Mouse (Mus musculus) intestine, postnatal 0 days (tissue): ENCODE data around the gene Zfp964. TPM values are rescaled to one million over a fixed set of nuclear protein-coding genes. Genes with fewer than 3 reads are reported as not detected.
"Not testable (repeated sequence)": the region's sequence is repeated elsewhere in the genome, so short reads cannot be mapped to it uniquely, and the experiment has no call there.

Source experiments
- ATAC-seq: fragments of 200-750 bp; cut with Nextera tagmentation; 2 replicates; pipeline ENCODE4 v1.8.0; 2017; ENCODE audit warnings: mild to moderate bottlenecking, moderate TSS enrichment, moderate library complexity
- H3K27ac ChIP-seq: fragments of 300-500 bp; sonication (generic); 2 replicates; pipeline ENCODE4 v1.5.1; 2014; ENCODE audit warnings: mild to moderate bottlenecking, low read depth, low read length, moderate library complexity
- H3K27me3 ChIP-seq: fragments of 300-500 bp; sonication (generic); replicated peaks from 2 replicates; pipeline ENCODE4 v1.6.1; 2014; ENCODE audit warnings: low read length, mixed read lengths; ENCODE audit not compliant: control insufficient read depth, insufficient read depth
- H3K36me3 ChIP-seq: fragments of 300-500 bp; sonication (generic); 2 replicates; pipeline ENCODE4 v1.6.1; 2014; ENCODE audit warnings: mild to moderate bottlenecking, moderate library complexity; ENCODE audit not compliant: control insufficient read depth, insufficient read depth
- H3K4me1 ChIP-seq: fragments of 300-500 bp; sonication (generic); replicated peaks from 2 replicates; pipeline ENCODE4 v1.6.1; 2014; ENCODE audit warnings: antibody characterized with exemption, low read length, mixed read lengths; ENCODE audit not compliant: control insufficient read depth, insufficient read depth
- H3K4me2 ChIP-seq: fragments of 300-500 bp; sonication (generic); replicated peaks from 2 replicates; pipeline ENCODE4 v1.6.1; 2014; ENCODE audit warnings: low read depth, mild to moderate bottlenecking, moderate library complexity
- H3K4me3 ChIP-seq: fragments of 300-500 bp; sonication (generic); 2 replicates; pipeline ENCODE4 v1.5.1; 2014; ENCODE audit warnings: low read depth, low read length
- H3K9ac ChIP-seq: fragments of 300-500 bp; sonication (generic); 2 replicates; pipeline ENCODE4 v1.6.1; 2014; ENCODE audit warnings: mild to moderate bottlenecking, low read depth, low read length
- H3K9me3 ChIP-seq: fragments of 300-500 bp; sonication (generic); 2 replicates; pipeline ENCODE4 v1.6.1; 2016; ENCODE audit warnings: mixed run types; ENCODE audit not compliant: control insufficient read depth
- CTCF ChIP-seq: sonication (generic); IDR thresholded peaks from 2 replicates; pipeline ENCODE4 v1.5.1; 2016; ENCODE audit warnings: low read depth, mild to moderate bottlenecking, control low read depth, antibody characterized with exemption, moderate library complexity
- WGBS: fragments of 180-500 bp; shearing (Covaris S2); extraction: QIAGEN DNeasy Blood & Tissue Kit; methylation state at CpG from one replicate; pipeline ENCODE4 v1.1.7; 2014; 5-methylcytosine and 5-hydroxymethylcytosine counted together
- polyA plus RNA-seq: library from polyadenylated mRNA; unstranded; fragments of >200 nt; fragmentation: Nextera tagmentation; extraction: Ambion mirVana; gene quantifications from 2 replicates; pipeline ENCODE4 v1.2.1, GENCODE M21; 2015

The Zfp964 gene
- polyA plus RNA-seq, 1 experiment from 2014 or later: 0.69 TPM

GRCm38 (mm10) chr8:69701810-69702209 lies 47.5 kb downstream of the Zfp964 start:
- Histone ChIP-seq H3K27me3 (no peaks in the 10 kb centered on the region), H3K4me2 (no peak overlapping the region), H3K9ac (no peak overlapping the region), H3K27ac (no peak overlapping the region), H3K36me3 (peaks cover 31% of the 10 kb centered on the region), H3K9me3 (no peaks in the 10 kb centered on the region), H3K4me1 (no peaks in the 10 kb centered on the region), H3K4me3 (no peak overlapping the region)
- no peak for TF ChIP-seq CTCF
- WGBS: 78% methylated on average over 6 of the region's 6 CpGs
- no peak for ATAC-seq

GRCm38 (mm10) chr8:69710624-69711023 lies 56.3 kb downstream of the Zfp964 start, which contains the start of gene Zfp869:
Gene Zfp869, minus strand, starts transcription at chr8:69710724.
- peaks cover 51% of the 10 kb centered on the region for H3K36me3 ChIP-seq

GRCm38 (mm10) chr8:69713516-69713915 lies 59.2 kb downstream of the Zfp964 start:
- H3K9ac ChIP-seq: no peak overlapping the region
- H3K9me3 ChIP-seq: no peaks in the 10 kb centered on the region
- no peak overlapping the region for H3K4me2 ChIP-seq
- no peak overlapping the region for H3K27ac ChIP-seq
- no peaks in the 10 kb centered on the region for H3K27me3 ChIP-seq
- no peak for TF ChIP-seq CTCF
- peaks cover 22% of the 10 kb centered on the region for H3K36me3 ChIP-seq
- ATAC-seq: no peak
- WGBS: 81% methylated on average over 8 of the region's 8 CpGs
- H3K4me3 ChIP-seq: no peak overlapping the region
- H3K4me1 ChIP-seq: no peaks in the 10 kb centered on the region

More at GRCm38 (mm10) chr8:69710624-69711023, 56.3 kb downstream of the Zfp964 start, which contains the start of gene Zfp869:
- not testable (repeated sequence) for H3K27me3 ChIP-seq, H3K27ac ChIP-seq, H3K9me3 ChIP-seq, H3K4me3 ChIP-seq, H3K4me1 ChIP-seq, H3K9ac ChIP-seq, ATAC-seq, H3K4me2 ChIP-seq
- WGBS: 98% methylated on average over 10 of the region's 10 CpGs

- no peak for TF ChIP-seq CTCF
- WGBS: 74% methylated on average over 6 of the region's 6 CpGs
- no peak for ATAC-seq
- Histone ChIP-seq H3K4me2 (peak overlapping the region; percentile 61), H3K9me3 (no peaks in the 10 kb centered on the region), H3K4me1 (no peaks in the 10 kb centered on the region), H3K36me3 (peaks cover 7% of the 10 kb centered on the region), H3K27me3 (no peaks in the 10 kb centered on the region), H3K4me3 (peak overlapping the region; percentile 82; the same call in 1 of the 2 replicates), H3K27ac (no peak overlapping the region), H3K9ac (no peak overlapping the region; the same call in 1 of the 2 replicates)
These were observed 61.1 kb downstream of the Zfp964 start for GRCm38 (mm10) chr8:69715366-69715765.

Other genes starting within 250 kb of the Zfp964 start
- not detected in 2 replicates for gene Gm9495, start 200.9 kb upstream of the Zfp964 start, polyA plus RNA-seq
- gene Gm7697, start 131.5 kb upstream of the Zfp964 start, polyA plus RNA-seq: not detected in 2 replicates
- 8.4 and 10.0 TPM in 2 replicates for gene Zfp868, start 28.9 kb upstream of the Zfp964 start, polyA plus RNA-seq
- gene Zfp869, start 56.2 kb downstream of the Zfp964 start, polyA plus RNA-seq: 9.9 and 10.8 TPM in 2 replicates
- gene Zfp963, start 95.5 kb downstream of the Zfp964 start, polyA plus RNA-seq: 4.6 and 5.0 TPM in 2 replicates
- gene Gm20422, start 120.4 kb downstream of the Zfp964 start, polyA plus RNA-seq: 0.43 TPM in 1 of 2 replicates, not detected in the other
- gene Atp13a1, start 136.7 kb downstream of the Zfp964 start, polyA plus RNA-seq: 18.6 and 20.5 TPM in 2 replicates
- gene Zfp866, start 136.7 kb downstream of the Zfp964 start, polyA plus RNA-seq: 6.1 and 6.5 TPM in 2 replicates
- 7.5 and 7.8 TPM in 2 replicates for gene Gmip, start 154.2 kb downstream of the Zfp964 start, polyA plus RNA-seq
- 0.18 and 0.24 TPM in 2 replicates for gene Lpar2, start 167.9 kb downstream of the Zfp964 start, polyA plus RNA-seq
- 2.7 and 4.7 TPM in 2 replicates for gene Pbx4, start 178.0 kb downstream of the Zfp964 start, polyA plus RNA-seq
- gene Cilp2, start 233.2 kb downstream of the Zfp964 start, polyA plus RNA-seq: 0.22 and 0.25 TPM in 2 replicates
- gene Tssk6, start 247.7 kb downstream of the Zfp964 start, polyA plus RNA-seq: 1.2 and 2.3 TPM in 2 replicates
- 310 and 317 TPM in 2 replicates for gene Ndufa13, start 248.1 kb downstream of the Zfp964 start, polyA plus RNA-seq
- 2.1 and 2.2 TPM in 2 replicates for gene Yjefn3, start 248.2 kb downstream of the Zfp964 start, polyA plus RNA-seq